Mouse (Mus musculus): ENCODE measurements at regions not wholly inside any gene's neighbourhood (a gene's known extent, or its start where the extent isn't known, plus 50 kb on each side); places are given as distances from the start of the nearest gene placed in this dataset.
"Not testable (repeated sequence)": the region's sequence is repeated elsewhere in the genome, so short reads cannot be mapped to it uniquely, and the experiment has no call there.

GRCm38 (mm10) chr2:78279382-78280056 lies 333.3 kb upstream of the Cwc22 start:
- in situ Hi-C loops (cut with MboI, MseI), result no loop called here

GRCm38 (mm10) chr2:78278630-78279029 lies 332.5 kb upstream of the Cwc22 start:
- in situ Hi-C loops (cut with MboI, MseI), result no loop called here

GRCm38 (mm10) chr2:78277699-78278098 lies 331.5 kb upstream of the Cwc22 start:
- in situ Hi-C loops (cut with MboI, MseI), result no loop called here

GRCm38 (mm10) chr2:78274122-78274521 lies 327.9 kb upstream of the Cwc22 start:
- in situ Hi-C loops (cut with MboI, MseI), result no loop called here

- in situ Hi-C loops (cut with MboI, MseI), result no loop called here
These were observed 322.5 kb upstream of the Cwc22 start for GRCm38 (mm10) chr2:78268705-78269104.

- in situ Hi-C loops (cut with MboI, MseI), result no loop called here
These were observed 321.6 kb upstream of the Cwc22 start for GRCm38 (mm10) chr2:78267527-78268375.

- in situ Hi-C loops (cut with MboI, MseI), result no loop called here
These were observed 307.5 kb upstream of the Cwc22 start for GRCm38 (mm10) chr2:78253601-78254097.

GRCm38 (mm10) chr2:78246354-78246753 lies 300.2 kb upstream of the Cwc22 start:
- in situ Hi-C loops (cut with MboI, MseI), result no loop called here

GRCm38 (mm10) chr2:78240299-78240698 lies 294.1 kb upstream of the Cwc22 start:
- in situ Hi-C loops (cut with MboI, MseI), result no loop called here

GRCm38 (mm10) chr2:78225383-78226100 lies 279.4 kb upstream of the Cwc22 start:
- in situ Hi-C loops (cut with MboI, MseI), result not testable (repeated sequence)

GRCm38 (mm10) chr2:78214469-78214868 lies 268.3 kb upstream of the Cwc22 start:
- in situ Hi-C loops (cut with MboI, MseI), result no loop called here

GRCm38 (mm10) chr2:78205125-78205524 lies 258.9 kb upstream of the Cwc22 start:
- in situ Hi-C loops (cut with MboI, MseI), result no loop called here

- in situ Hi-C loops (cut with MboI, MseI), result no loop called here
These were observed 249.8 kb upstream of the Cwc22 start for GRCm38 (mm10) chr2:78196006-78196405.

- in situ Hi-C loops (cut with MboI, MseI), result no loop called here
These were observed 243.4 kb upstream of the Cwc22 start for GRCm38 (mm10) chr2:78189620-78190019.

- in situ Hi-C loops (cut with MboI, MseI), result no loop called here
These were observed 238.8 kb upstream of the Cwc22 start for GRCm38 (mm10) chr2:78184950-78185349.

GRCm38 (mm10) chr2:78173784-78174183 lies 227.6 kb upstream of the Cwc22 start:
- in situ Hi-C loops (cut with MboI, MseI), result no loop called here

GRCm38 (mm10) chr2:78172819-78173218 lies 226.6 kb upstream of the Cwc22 start:
- in situ Hi-C loops (cut with MboI, MseI), result no loop called here

- in situ Hi-C loops (cut with MboI, MseI), result no loop called here
These were observed 224.1 kb upstream of the Cwc22 start for GRCm38 (mm10) chr2:78170162-78170747.

- in situ Hi-C loops (cut with MboI, MseI), result no loop called here
These were observed 219.3 kb upstream of the Cwc22 start for GRCm38 (mm10) chr2:78165429-78165828.

- in situ Hi-C loops (cut with MboI, MseI), result no loop called here
These were observed 213.8 kb upstream of the Cwc22 start for GRCm38 (mm10) chr2:78159877-78160485.

- in situ Hi-C loops (cut with MboI, MseI), result no loop called here
These were observed 164.2 kb upstream of the Cwc22 start for GRCm38 (mm10) chr2:78110335-78110734.

All from T-helper 2 cell (primary cell).